Mouse (Mus musculus) lung, embryonic 14.5 days (tissue): ENCODE data around the gene Coa4. TPM values are rescaled to one million over a fixed set of nuclear protein-coding genes. Genes with fewer than 3 reads are reported as not detected.

Experiments used
- ATAC-seq: fragments of 200-750 bp; cut with Nextera tagmentation; 2 replicates; pipeline ENCODE4 v1.8.0; 2017; ENCODE audit warnings: mild to moderate bottlenecking, moderate TSS enrichment, moderate library complexity; ENCODE audit not compliant: insufficient read depth
- DNase-seq: peaks from one replicate; pipeline ENCODE4 v3.0.0-alpha.2; 2015
- H3K27ac ChIP-seq: fragments of 300-500 bp; sonication (generic); 2 replicates; pipeline ENCODE4 v1.5.1; 2014; ENCODE audit warnings: low read depth, mild to moderate bottlenecking, moderate library complexity
- H3K27me3 ChIP-seq: fragments of 300-500 bp; sonication (generic); 2 replicates; pipeline ENCODE4 v1.6.1; 2014; ENCODE audit warnings: low read length, control low read depth; ENCODE audit not compliant: insufficient read depth
- H3K36me3 ChIP-seq: fragments of 300-500 bp; sonication (generic); 2 replicates; pipeline ENCODE4 v1.6.1; 2014; ENCODE audit warnings: control low read depth; ENCODE audit not compliant: insufficient read depth
- H3K4me1 ChIP-seq: fragments of 300-500 bp; sonication (generic); 2 replicates; pipeline ENCODE4 v1.6.1; 2014; ENCODE audit warnings: antibody characterized with exemption, control low read depth; ENCODE audit not compliant: insufficient read depth
- H3K4me2 ChIP-seq: fragments of 300-500 bp; sonication (generic); 2 replicates; pipeline ENCODE4 v1.6.1; 2014; ENCODE audit warnings: mild to moderate bottlenecking
- H3K4me3 ChIP-seq: fragments of 300-500 bp; sonication (generic); 2 replicates; pipeline ENCODE4 v1.5.1; 2014; ENCODE audit warnings: low read depth, low read length
- H3K9ac ChIP-seq: fragments of 300-500 bp; sonication (generic); 2 replicates; pipeline ENCODE4 v1.6.1; 2014
- H3K9me3 ChIP-seq: fragments of 300-500 bp; sonication (generic); 2 replicates; pipeline ENCODE4 v1.6.1; 2016; ENCODE audit warnings: low read depth, low read length, control low read depth
- CTCF ChIP-seq: IDR thresholded peaks from 2 replicates; pipeline ENCODE4 v1.5.1; 2016; ENCODE audit warnings: antibody characterized with exemption, low read depth
- WGBS: fragments of 180-500 bp; shearing (Covaris S2); extraction: QIAGEN DNeasy Blood & Tissue Kit; methylation state at CpG from one replicate; pipeline ENCODE4 v1.1.7; 2014; 5-methylcytosine and 5-hydroxymethylcytosine counted together
- polyA plus RNA-seq: library from polyadenylated mRNA; unstranded; fragments of >200 nt; fragmentation: Nextera tagmentation; extraction: Ambion mirVana; gene quantifications from 2 replicates; pipeline ENCODE4 v1.2.1, GENCODE M21; 2014

Coa4 gene
- polyA plus RNA-seq, 1 experiment from 2014 or later = 18.2 TPM

GRCm38 (mm10) chr7:100499465-100499864 is 37.4 kb upstream of the Coa4 start:
- no peaks in the 10 kb centered on the region for H3K9me3 ChIP-seq
- no peak overlapping the region for H3K4me3 ChIP-seq
- peaks cover 37% of the 10 kb centered on the region for H3K36me3 ChIP-seq
- H3K27me3 ChIP-seq = no peaks in the 10 kb centered on the region
- H3K27ac ChIP-seq = no peak overlapping the region
- H3K4me1 ChIP-seq = 0 out of 2 replicates have a peak, but pooled peaks cover 8% of the 10 kb centered on the region
- ATAC-seq (no peak), DNase-seq (no peak)
- TF ChIP-seq CTCF = no peak
- no peak overlapping the region for H3K4me2 ChIP-seq
- H3K9ac ChIP-seq = no peak overlapping the region

DNA sequence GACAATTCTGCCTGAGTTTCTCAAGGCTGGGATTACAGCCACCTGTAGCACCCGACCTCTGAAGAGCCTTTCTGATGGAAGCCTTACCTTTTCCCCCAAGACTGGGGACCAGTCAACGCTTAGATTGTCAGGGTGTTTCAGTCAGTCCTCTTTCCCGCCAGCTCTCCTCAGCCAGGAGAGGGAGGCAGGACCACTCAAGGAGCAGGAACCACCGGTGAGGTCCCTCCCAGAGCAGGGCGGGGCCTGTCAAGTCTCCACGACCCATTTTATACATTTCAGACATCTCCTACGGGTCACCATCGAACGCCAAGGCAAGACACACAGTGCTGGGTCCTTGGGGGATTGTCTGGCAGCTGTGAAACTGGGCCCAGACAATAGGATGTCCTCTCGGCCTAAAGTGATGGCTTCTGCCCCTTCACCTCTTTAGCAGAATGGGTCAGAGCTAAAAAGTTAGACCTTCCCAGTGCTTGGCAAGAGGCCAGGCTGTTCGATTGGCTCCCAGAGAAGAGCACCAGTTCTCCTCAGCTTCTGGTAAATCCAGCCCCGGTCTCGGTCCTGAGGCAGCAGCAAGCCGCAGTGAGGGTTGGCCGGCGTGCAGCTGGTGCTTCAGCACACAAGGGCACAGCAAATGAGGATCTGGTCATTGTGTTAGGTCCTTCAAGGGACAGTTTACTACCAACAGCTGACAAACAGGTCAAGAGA is 36.4 kb upstream of the Coa4 start:
- Histone ChIP-seq H3K27ac (peak overlapping the region; percentile 30; the same call in 1 of the 2 replicates), H3K9me3 (no peaks in the 10 kb centered on the region), H3K4me1 (0 out of 2 replicates have a peak, but pooled peaks cover 6% of the 10 kb centered on the region), H3K4me3 (no peak overlapping the region), H3K27me3 (no peaks in the 10 kb centered on the region), H3K36me3 (peaks cover 37% of the 10 kb centered on the region), H3K4me2 (no peak overlapping the region), H3K9ac (no peak overlapping the region)
- WGBS = 53% methylated on average over 16 of the region's 16 CpGs
- TF ChIP-seq CTCF = no peak
- no peak for ATAC-seq
- DNase-seq = peak; percentile 29

GRCm38 (mm10) chr7:100501027-100501843 is 35.6 kb upstream of the Coa4 start:
- DNase-seq = no peak
- Histone ChIP-seq H3K27ac (0 out of 2 replicates have a peak overlapping the region, but pooled peaks have one; percentile 30), H3K9me3 (no peaks in the 10 kb centered on the region), H3K4me2 (no peak overlapping the region), H3K27me3 (no peaks in the 10 kb centered on the region), H3K4me1 (no peaks in the 10 kb centered on the region), H3K36me3 (peaks cover 37% of the 10 kb centered on the region), H3K9ac (no peak overlapping the region), H3K4me3 (no peak overlapping the region)
- 67% methylated on average over 6 of the region's 6 CpGs for WGBS
- no peak for TF ChIP-seq CTCF
- ATAC-seq = no peak

- ATAC-seq (no peak), DNase-seq (no peak)
- H3K27ac ChIP-seq = no peak overlapping the region
- peaks cover 30% of the 10 kb centered on the region for H3K36me3 ChIP-seq
- TF ChIP-seq CTCF = no peak
- no peaks in the 10 kb centered on the region for H3K9me3 ChIP-seq
- H3K4me3 ChIP-seq = no peak overlapping the region
- H3K4me1 ChIP-seq = no peaks in the 10 kb centered on the region
- H3K4me2 ChIP-seq = no peak overlapping the region
- WGBS = 52% methylated on average over 2 of the region's 2 CpGs
- H3K9ac ChIP-seq = no peak overlapping the region
- no peaks in the 10 kb centered on the region for H3K27me3 ChIP-seq
Measured at GRCm38 (mm10) chr7:100501844-100502373, 35.0 kb upstream of the Coa4 start.

GRCm38 (mm10) chr7:100502374-100502922 is 34.4 kb upstream of the Coa4 start:
- ATAC-seq (no peak), DNase-seq (no peak)
- Histone ChIP-seq H3K4me3 (no peak overlapping the region), H3K9me3 (no peaks in the 10 kb centered on the region), H3K4me1 (no peaks in the 10 kb centered on the region), H3K4me2 (no peak overlapping the region), H3K27me3 (no peaks in the 10 kb centered on the region), H3K27ac (no peak overlapping the region), H3K36me3 (peaks cover 25% of the 10 kb centered on the region), H3K9ac (no peak overlapping the region)
- 70% methylated on average over 7 of the region's 7 CpGs for WGBS
- TF ChIP-seq CTCF = no peak

DNA sequence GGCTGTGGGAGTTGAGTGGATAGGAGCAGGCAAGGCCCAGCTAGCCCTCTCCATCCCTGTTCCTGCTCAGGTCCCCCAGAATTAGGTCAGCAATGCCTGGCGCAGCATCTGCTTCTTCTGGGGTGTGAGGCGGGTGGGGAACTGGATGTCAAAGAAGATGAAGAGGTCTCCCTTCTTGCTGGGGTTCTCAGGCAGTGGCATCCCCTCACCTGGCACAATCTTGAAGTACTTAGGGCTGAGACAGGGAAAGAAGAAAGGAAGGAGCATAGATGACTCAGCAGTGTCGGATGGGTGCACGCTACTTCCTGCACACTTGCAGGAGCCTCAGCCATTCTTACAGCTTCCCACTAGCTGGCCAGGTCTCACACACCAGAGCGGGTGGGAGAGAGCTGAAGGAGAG is 33.8 kb upstream of the Coa4 start:
- H3K27ac ChIP-seq = no peak overlapping the region
- H3K4me3 ChIP-seq = no peak overlapping the region
- no peaks in the 10 kb centered on the region for H3K27me3 ChIP-seq
- no peak overlapping the region for H3K4me2 ChIP-seq
- peaks cover 18% of the 10 kb centered on the region for H3K36me3 ChIP-seq
- no peaks in the 10 kb centered on the region for H3K9me3 ChIP-seq
- DNase-seq = no peak
- WGBS = 75% methylated on average over 5 of the region's 5 CpGs
- no peaks in the 10 kb centered on the region for H3K4me1 ChIP-seq
- no peak for ATAC-seq
- no peak overlapping the region for H3K9ac ChIP-seq
- TF ChIP-seq CTCF = no peak
